Mouse (Mus musculus) liver, embryonic 14.5 days (tissue): ENCODE results near the gene Slc36a4.

ENCODE experiments used
- CTCF ChIP-seq: IDR thresholded peaks from 2 replicates; pipeline ENCODE4 v1.5.1; 2016; ENCODE audit warnings: antibody characterized with exemption, low read depth, control low read depth
- EP300 ChIP-seq: IDR thresholded peaks from 2 replicates; pipeline ENCODE4 v1.6.1; 2016; ENCODE audit warnings: antibody characterized with exemption, low read depth

DNA sequence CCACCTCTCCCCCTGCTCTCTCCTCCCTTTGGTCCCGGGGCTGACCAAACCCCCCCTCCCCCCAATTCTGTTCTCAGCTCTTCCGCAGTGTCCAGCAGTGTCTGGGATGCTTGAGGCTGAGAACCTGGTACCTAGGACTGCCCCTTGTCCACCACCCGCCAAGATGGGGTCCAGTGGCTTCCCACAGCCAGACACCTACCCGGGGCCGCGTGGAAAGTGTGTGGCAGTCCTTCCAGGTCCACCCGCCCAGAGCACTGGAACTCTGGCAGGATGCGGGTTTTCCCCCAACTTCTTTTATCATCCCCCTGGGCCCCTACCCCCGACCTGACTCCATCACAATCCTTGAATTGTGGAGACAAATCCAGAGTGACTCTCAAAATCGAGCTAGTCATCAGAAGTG, 3.8 kb upstream of the Slc36a4 start:
- no peak for TF ChIP-seq CTCF
- TF ChIP-seq EP300, result no peak
